Comparison of ENCODE assay signal across 10 mouse cellular contexts in the genomic region with DNA sequence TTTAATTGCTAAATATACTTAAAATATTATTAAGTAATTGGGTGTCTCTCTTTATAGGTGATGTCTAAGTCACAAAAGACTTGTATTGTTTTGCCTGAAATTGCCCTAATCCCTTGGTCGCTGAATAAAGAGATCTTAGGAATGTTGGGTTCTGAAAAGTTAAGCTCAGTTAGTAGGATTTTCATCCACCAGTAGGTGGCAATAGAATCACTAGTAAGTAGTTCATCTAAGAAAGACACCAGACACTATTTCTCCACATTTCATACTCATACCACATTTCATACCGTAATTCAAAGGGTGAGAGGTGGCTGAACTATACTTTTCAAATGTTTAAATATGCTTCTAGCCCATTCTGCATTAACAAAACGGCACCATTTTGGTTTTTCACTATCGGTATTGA. TPM values are rescaled to one million over a fixed set of nuclear protein-coding genes. Genes with fewer than 3 reads are reported as not detected.
DNase-seq lines count a peak whose midpoint lies in the region; ATAC-seq and TF ChIP-seq lines count a peak whose summit lies in the region.
"Had no signal": no experiment of that assay in that cellular context is flagged by ENCODE, and none has a peak within 500 bp of the region (broad histone marks: within the 10 kb centered on the region; RNA-seq: fewer than 3 reads in every experiment).

No protein-coding gene starts in this region.

- H3K4me2 ChIP-seq in lung, postnatal 0 days (replicated peaks; ENCODE audit: low read depth, low read length) = no peak overlapping the region

- no peak overlapping the region for H3K9ac ChIP-seq in lung, postnatal 0 days (replicated peaks; ENCODE audit: low read depth)

- peak; percentile 5 to 24 for DNase-seq in heart, postnatal 10 days
- no peak for DNase-seq in heart, adult 11 months
- DNase-seq in lung, postnatal 0 days (ENCODE audit: low spot score) = peak; percentile 58
- no peak for DNase-seq in lung, postnatal 10 days
- peak; percentile 73 for DNase-seq in embryo, embryonic 10.5 days (ENCODE audit: low spot score)
- DNase-seq in retina, adult 2 months (ENCODE audit: low read depth, low spot score) = peak; percentile 8
- no peak for DNase-seq in adrenal gland, postnatal 36 days
- DNase-seq in frontal cortex, postnatal 36 days (ENCODE audit: low spot score in 2 of 2) = no peak
- DNase-seq: heart, postnatal 36 days had no signal

- H3K27ac ChIP-seq in lung, postnatal 0 days (ENCODE audit: low read length) = no peak overlapping the region

- H3K4me1 ChIP-seq in lung, postnatal 0 days (ENCODE audit: insufficient read depth, low read depth, low read length) = no peaks in the 10 kb centered on the region
- H3K4me1 ChIP-seq: megakaryocyte, embryonic 14.5 days had no signal

- no peaks in the 10 kb centered on the region for H3K27me3 ChIP-seq in lung, postnatal 0 days (replicated peaks; ENCODE audit: insufficient read depth, low read length)
- H3K27me3 ChIP-seq: megakaryocyte, embryonic 14.5 days had no signal

- no peak overlapping the region for H3K4me3 ChIP-seq in lung, postnatal 0 days (ENCODE audit: low read depth, low read length)
- H3K4me3 ChIP-seq: megakaryocyte, embryonic 14.5 days had no signal

- TF ChIP-seq EP300 in lung, postnatal 0 days (IDR thresholded peaks at IDR 0.05) = no peak

- TF ChIP-seq CTCF in lung, postnatal 0 days (IDR thresholded peaks at IDR 0.05) = peak; percentile 61

- no peaks in the 10 kb centered on the region for H3K36me3 ChIP-seq in lung, postnatal 0 days (ENCODE audit: insufficient read depth, low read length)

- intact Hi-C loops in heart, postnatal 10 days (cut with DNase I) = loop anchor here (5.0 kb wide), 1 partner anchor 394 kb away; no protein-coding TSS in a partner anchor

- WGBS in lung, postnatal 0 days = 42% methylated on average over 4 of the region's 4 CpGs

- no peak for ATAC-seq in lung, postnatal 0 days

- H3K9me3 ChIP-seq in lung, postnatal 0 days (ENCODE audit: low read length) = no peaks in the 10 kb centered on the region
- H3K9me3 ChIP-seq: megakaryocyte, embryonic 14.5 days had no signal

RNA-seq across cellular contexts. Expression of a gene that starts 57.8 kb away (rescaled TPM):
- total RNA-seq in heart, postnatal 10 days (2021) = not detected
- 0.24 TPM in 1 of 2 replicates, not detected in the other for polyA plus RNA-seq in lung, postnatal 0 days (2015; fragmentation: Nextera tagmentation; extraction: Ambion mirVana)
- not detected for total RNA-seq in adrenal gland, postnatal 36 days (2021)
- total RNA-seq: heart, postnatal 36 days had no signal

Comparison
In these comparisons a context has a peak if more than half of its experiments do, and no peak if none do; other contexts are left out.
1. DNase-seq: peak in heart, postnatal 10 days (2 of 2), lung, postnatal 0 days (single experiment), embryo, embryonic 10.5 days (single experiment) and retina, adult 2 months (single experiment); none in heart, adult 11 months (single experiment), lung, postnatal 10 days (single experiment), adrenal gland, postnatal 36 days (0 of 2) and frontal cortex, postnatal 36 days (0 of 2).